Mouse (Mus musculus): ENCODE results near the gene Fgg. TPM values are rescaled to one million over a fixed set of nuclear protein-coding genes. Genes with fewer than 3 reads are reported as not detected.

Gene Fgg
- polyA plus RNA-seq, 2 experiments = 249 to 442 TPM

DNA sequence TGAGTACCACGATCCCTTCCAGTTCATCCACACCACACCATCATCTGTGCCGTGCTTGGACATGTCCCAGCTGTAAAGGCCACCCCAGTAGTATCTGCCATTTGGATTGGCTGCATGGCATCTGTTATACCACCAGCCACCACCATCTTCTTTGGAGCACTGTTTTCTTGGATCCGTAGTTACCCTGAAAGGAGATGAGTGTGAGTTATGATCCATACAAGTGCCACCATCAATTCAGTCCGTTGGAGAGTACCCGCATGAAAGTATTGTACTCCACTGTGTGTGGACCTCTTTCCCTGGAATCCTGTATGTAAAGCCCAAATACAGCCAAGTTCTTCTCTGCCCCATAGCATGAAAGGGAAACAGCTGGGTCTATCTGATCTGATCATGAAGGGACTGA, 34.9 kb downstream of the Fgg start:
- Histone ChIP-seq H3K4me3 (ENCODE audit: insufficient read depth in 1 of 2, low read depth in 2 of 2, low read length in 2 of 2) (no peak overlapping the region), H3K27me3 (ENCODE audit: control insufficient read depth, insufficient read depth, low read length) (no peaks in the 10 kb centered on the region), H3K36me3 (replicated peaks; ENCODE audit: control insufficient read depth, insufficient read depth, low read depth) (no peaks in the 10 kb centered on the region), H3K27ac (no peak overlapping the region), H3K4me2 (ENCODE audit: low read depth) (no peak overlapping the region), H3K9ac (replicated peaks) (no peak overlapping the region), H3K9me3 (ENCODE audit: control insufficient read depth, low read length) (no peaks in the 10 kb centered on the region), H3K4me1 (replicated peaks; ENCODE audit: control insufficient read depth in 2 of 2, insufficient read depth in 2 of 2, low read length in 1 of 2) (peaks cover 0 to 4% of the 10 kb centered on the region in 2 experiments; a peak in 2 of 4 replicates)
- DNase-seq (ENCODE audit: low read depth in 3 of 3, low spot score in 3 of 3) = no peak
- TF ChIP-seq EP300 (IDR thresholded peaks at IDR 0.05; ENCODE audit: low read depth) = no peak
- no peak for TF ChIP-seq CTCF (IDR thresholded peaks at IDR 0.05; ENCODE audit: low read depth)
- no peak for ATAC-seq (ENCODE audit: insufficient read depth)
- 60% methylated on average over 5 of the region's 5 CpGs for WGBS (ENCODE audit: insufficient replicate concordance)

DNA sequence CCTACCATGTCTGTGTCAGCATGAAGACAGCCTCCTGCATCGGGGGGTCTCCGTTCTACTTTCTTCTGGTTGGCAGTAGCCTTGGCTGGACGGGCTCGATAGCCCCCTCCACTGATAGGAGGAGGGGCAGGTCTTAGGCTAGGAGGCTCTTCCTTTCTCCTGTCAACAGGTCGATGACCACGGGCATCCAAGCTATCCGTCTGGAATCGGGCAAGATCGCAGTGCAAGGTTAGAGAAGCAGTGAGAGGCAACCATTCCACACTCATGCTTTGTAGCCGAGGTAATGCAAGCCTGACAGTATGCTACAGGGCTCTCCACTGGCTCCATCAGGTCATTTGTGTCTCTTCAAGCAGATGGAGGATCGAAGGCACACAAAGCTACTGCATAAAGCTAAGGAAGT, 39.1 kb downstream of the Fgg start:
- Histone ChIP-seq H3K4me3 (ENCODE audit: insufficient read depth in 1 of 2, low read depth in 2 of 2, low read length in 2 of 2) (no peak overlapping the region), H3K9me3 (ENCODE audit: control insufficient read depth, low read length) (no peaks in the 10 kb centered on the region), H3K36me3 (replicated peaks; ENCODE audit: control insufficient read depth, insufficient read depth, low read depth) (no peaks in the 10 kb centered on the region), H3K9ac (replicated peaks) (no peak overlapping the region), H3K4me2 (ENCODE audit: low read depth) (peak overlapping the region; percentile 18; the same call in 1 of the 2 replicates), H3K4me1 (replicated peaks; ENCODE audit: control insufficient read depth in 2 of 2, insufficient read depth in 2 of 2, low read length in 1 of 2) (no peaks in the 10 kb centered on the region; a peak in 1 of 4 replicates), H3K27me3 (ENCODE audit: control insufficient read depth, insufficient read depth, low read length) (no peaks in the 10 kb centered on the region), H3K27ac (no peak overlapping the region)
- ATAC-seq (ENCODE audit: insufficient read depth) (no peak), DNase-seq (ENCODE audit: low read depth in 3 of 3, low spot score in 3 of 3) (no peak)
- TF ChIP-seq EP300 (IDR thresholded peaks at IDR 0.05; ENCODE audit: low read depth) = no peak
- WGBS (ENCODE audit: insufficient replicate concordance) = 63% methylated on average over 11 of the region's 11 CpGs

DNA sequence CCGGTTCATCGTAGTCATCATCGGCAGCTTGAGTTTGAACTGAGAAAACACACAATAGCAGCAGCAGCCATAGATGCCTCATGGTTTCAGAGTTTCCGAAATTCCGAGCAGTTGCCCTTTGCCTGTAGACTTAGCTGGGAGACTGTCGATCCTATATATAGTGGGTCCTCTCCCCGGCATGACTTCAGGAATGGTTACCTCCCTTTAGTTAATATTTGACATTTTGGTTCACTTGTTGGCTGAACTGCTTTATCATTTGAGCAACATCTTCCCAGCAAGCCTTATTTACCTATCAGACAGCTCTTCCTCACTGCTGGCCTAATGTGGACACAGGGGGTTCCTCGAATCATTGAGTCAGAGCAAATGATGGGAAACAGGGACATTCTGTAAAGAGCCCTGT, 42.2 kb downstream of the Fgg start, which contains the start of gene Fgb:
Fgb (minus strand) TSS at position 184 of the 400 bp plus-strand sequence.
- TF ChIP-seq CTCF (IDR thresholded peaks at IDR 0.05; ENCODE audit: low read depth) (no peak), EP300 (IDR thresholded peaks at IDR 0.05; ENCODE audit: low read depth) (no peak)
- H3K36me3 ChIP-seq (replicated peaks; ENCODE audit: control insufficient read depth, insufficient read depth, low read depth) = no peaks in the 10 kb centered on the region

DNA sequence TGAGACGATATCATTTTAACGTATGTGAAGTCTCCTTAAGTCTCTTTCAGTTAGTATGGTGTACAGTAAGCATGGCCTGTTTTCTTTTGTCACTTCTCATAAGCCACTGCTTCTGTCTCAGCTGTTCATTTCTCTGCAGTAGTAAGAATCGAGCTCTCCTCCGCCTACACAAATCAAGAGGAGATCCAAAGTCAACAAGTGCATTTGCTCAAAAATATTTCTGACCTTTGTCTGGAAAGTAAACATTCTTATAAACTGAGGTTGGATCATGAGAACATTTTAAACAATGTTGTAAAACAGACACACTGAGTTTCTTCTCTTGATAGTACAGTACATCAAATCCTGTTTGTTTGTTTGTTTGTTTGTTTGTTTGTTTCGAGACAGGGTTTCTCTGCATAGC, 43.1 kb downstream of the Fgg start:
- WGBS (ENCODE audit: insufficient replicate concordance) = 69% methylated on average over 5 of the region's 5 CpGs

More for the DNA sequence above, 42.2 kb downstream of the Fgg start, which contains the start of gene Fgb:
- Histone ChIP-seq H3K27me3 (ENCODE audit: control insufficient read depth, insufficient read depth, low read length) (no peaks in the 10 kb centered on the region), H3K4me3 (ENCODE audit: insufficient read depth in 1 of 2, low read depth in 2 of 2, low read length in 2 of 2) (peak within 1 kb of the TSS; percentile 44 to 61), H3K9ac (replicated peaks) (no peak within 1 kb of the TSS), H3K27ac (no peak within 1 kb of the TSS), H3K4me1 (replicated peaks; ENCODE audit: control insufficient read depth in 2 of 2, insufficient read depth in 2 of 2, low read length in 1 of 2) (peaks cover 2 to 11% of the 10 kb centered on the region in 2 experiments; a peak in 3 of 4 replicates), H3K9me3 (ENCODE audit: control insufficient read depth, low read length) (no peaks in the 10 kb centered on the region), H3K4me2 (ENCODE audit: low read depth) (no peak within 1 kb of the TSS)
- ATAC-seq (ENCODE audit: insufficient read depth) (peak; percentile 32; the same call in 1 of the 2 replicates), DNase-seq (ENCODE audit: low read depth in 3 of 3, low spot score in 3 of 3) (peak in 1 of 3 experiments; percentile 29)
- WGBS (ENCODE audit: insufficient replicate concordance) = 68% methylated on average over 8 of the region's 8 CpGs

DNA sequence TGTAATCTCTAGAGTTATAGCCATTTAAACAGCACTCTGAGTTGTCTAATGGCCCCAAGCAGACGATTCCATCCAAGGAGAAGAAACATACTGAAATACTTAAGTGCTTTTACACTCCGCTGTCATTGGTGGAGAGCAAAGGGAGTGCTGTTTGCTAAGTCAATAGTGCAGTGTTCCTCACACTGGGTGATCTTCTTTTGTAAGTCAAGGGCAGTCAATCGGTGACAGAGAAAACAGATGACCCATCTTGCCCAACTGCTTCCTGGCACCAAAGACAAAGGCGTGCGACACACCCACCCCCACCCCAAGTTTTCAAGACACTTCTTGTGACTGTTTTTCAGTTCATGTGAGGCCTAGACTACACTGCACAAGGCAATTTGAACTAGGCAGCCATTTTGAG, 44.6 kb downstream of the Fgg start:
- ATAC-seq (ENCODE audit: insufficient read depth) = no peak
- Histone ChIP-seq H3K9me3 (ENCODE audit: control insufficient read depth, low read length) (no peaks in the 10 kb centered on the region), H3K4me2 (ENCODE audit: low read depth) (no peak overlapping the region), H3K36me3 (replicated peaks; ENCODE audit: control insufficient read depth, insufficient read depth, low read depth) (no peaks in the 10 kb centered on the region; the same call in 1 of the 2 replicates), H3K4me1 (replicated peaks; ENCODE audit: control insufficient read depth in 2 of 2, insufficient read depth in 2 of 2, low read length in 1 of 2) (peaks cover 10 to 20% of the 10 kb centered on the region in 2 experiments), H3K27me3 (ENCODE audit: control insufficient read depth, insufficient read depth, low read length) (no peaks in the 10 kb centered on the region), H3K9ac (replicated peaks) (no peak overlapping the region), H3K27ac (no peak overlapping the region), H3K4me3 (ENCODE audit: insufficient read depth in 1 of 2, low read depth in 2 of 2, low read length in 2 of 2) (no peak overlapping the region)
- no peak for TF ChIP-seq CTCF (IDR thresholded peaks at IDR 0.05; ENCODE audit: low read depth)
- no peak for TF ChIP-seq EP300 (IDR thresholded peaks at IDR 0.05; ENCODE audit: low read depth)
- WGBS (ENCODE audit: insufficient replicate concordance) = 57% methylated on average over 5 of the region's 5 CpGs
- no peak for DNase-seq (ENCODE audit: low read depth in 3 of 3, low spot score in 3 of 3)

More for the DNA sequence above, 43.1 kb downstream of the Fgg start:
- Histone ChIP-seq H3K4me2 (ENCODE audit: low read depth) (no peak overlapping the region), H3K4me1 (replicated peaks; ENCODE audit: control insufficient read depth in 2 of 2, insufficient read depth in 2 of 2, low read length in 1 of 2) (peaks cover 2 to 11% of the 10 kb centered on the region in 2 experiments; a peak in 3 of 4 replicates), H3K4me3 (ENCODE audit: insufficient read depth in 1 of 2, low read depth in 2 of 2, low read length in 2 of 2) (no peak overlapping the region), H3K9me3 (ENCODE audit: control insufficient read depth, low read length) (no peaks in the 10 kb centered on the region), H3K9ac (replicated peaks) (no peak overlapping the region), H3K27me3 (ENCODE audit: control insufficient read depth, insufficient read depth, low read length) (no peaks in the 10 kb centered on the region), H3K27ac (no peak overlapping the region), H3K36me3 (replicated peaks; ENCODE audit: control insufficient read depth, insufficient read depth, low read depth) (no peaks in the 10 kb centered on the region)
- ATAC-seq (ENCODE audit: insufficient read depth) (no peak), DNase-seq (ENCODE audit: low read depth in 3 of 3, low spot score in 3 of 3) (no peak)
- no peak for TF ChIP-seq CTCF (IDR thresholded peaks at IDR 0.05; ENCODE audit: low read depth)
- no peak for TF ChIP-seq EP300 (IDR thresholded peaks at IDR 0.05; ENCODE audit: low read depth)

Measured in liver, embryonic 14.5 days (tissue).